Mouse (Mus musculus): Measurements from ENCODE around the gene U90926. TPM values are rescaled to one million over a fixed set of nuclear protein-coding genes. Genes with fewer than 3 reads are reported as not detected.

The U90926 gene
- not detected for polyA plus RNA-seq (2017; shearing (Covaris generic))

DNA sequence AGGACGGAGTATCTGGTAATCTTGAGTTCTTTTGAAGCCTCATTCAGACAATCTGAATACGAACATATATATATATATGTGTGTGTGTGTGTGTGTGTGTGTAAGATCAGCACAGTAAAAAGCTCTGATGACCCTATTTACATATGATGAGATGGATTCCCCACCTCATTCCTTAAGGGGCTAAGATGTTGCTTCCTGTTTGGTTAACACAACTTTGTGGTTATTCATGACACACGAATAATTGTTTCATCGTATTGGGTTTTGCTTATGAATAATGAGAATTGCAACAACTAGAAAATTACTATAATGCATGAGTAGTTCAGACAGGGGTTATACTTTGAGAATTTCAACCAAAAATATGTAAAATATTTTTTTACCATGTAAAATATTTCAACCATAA, at the start of gene U90926:
U90926 (minus strand) TSS at position 101 of the 400 bp plus-strand sequence.

DNA sequence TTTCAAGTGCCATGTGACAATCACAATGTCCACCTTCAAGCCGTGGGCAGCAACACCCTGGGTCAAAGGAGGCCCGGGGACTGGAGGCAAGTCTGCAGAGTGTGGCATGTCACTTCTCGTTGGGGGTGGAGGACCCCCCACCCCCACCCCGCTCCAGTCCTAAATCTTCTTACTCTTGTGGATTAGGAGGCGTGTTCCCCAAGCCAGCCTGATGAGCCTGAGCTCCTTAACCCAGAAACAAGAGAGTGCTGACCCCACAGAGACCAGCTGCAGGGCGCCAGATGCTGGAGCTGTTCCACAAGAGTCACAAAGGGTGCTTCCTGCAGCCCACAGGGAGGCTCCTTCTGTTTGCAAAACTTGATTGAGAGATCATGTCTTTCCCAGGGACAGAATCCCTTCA, 41.0 kb upstream of the U90926 start, which contains the start of gene Ppef2:
Ppef2 (minus strand) TSS at position 61 of the 400 bp plus-strand sequence.

Other genes starting within 250 kb of the U90926 start
- not detected for gene Odaph, start 227.9 kb downstream of the U90926 start, polyA plus RNA-seq (2017; shearing (Covaris generic))
- 3.8 TPM for gene Cdkl2, start 171.5 kb downstream of the U90926 start, polyA plus RNA-seq (2017; shearing (Covaris generic))
- 239 TPM for gene G3bp2, start 131.7 kb downstream of the U90926 start, polyA plus RNA-seq (2017; shearing (Covaris generic))
- 68.7 TPM for gene Uso1, start 77.5 kb downstream of the U90926 start, polyA plus RNA-seq (2017; shearing (Covaris generic))
- 0.27 TPM for gene Ppef2, start 40.9 kb upstream of the U90926 start, polyA plus RNA-seq (2017; shearing (Covaris generic))
- 15.3 TPM for gene Naaa, start 62.8 kb upstream of the U90926 start, polyA plus RNA-seq (2017; shearing (Covaris generic))
- 56.1 TPM for gene Sdad1, start 95.1 kb upstream of the U90926 start, polyA plus RNA-seq (2017; shearing (Covaris generic))
- gene Cxcl9, start 112.7 kb upstream of the U90926 start, polyA plus RNA-seq (2017; shearing (Covaris generic)) = 0.27 TPM
- 8.5 TPM for gene Art3, start 116.4 kb upstream of the U90926 start, polyA plus RNA-seq (2017; shearing (Covaris generic))
- 27.8 TPM for gene Cxcl10, start 133.5 kb upstream of the U90926 start, polyA plus RNA-seq (2017; shearing (Covaris generic))
- gene Nup54, start 219.8 kb upstream of the U90926 start, polyA plus RNA-seq (2017; shearing (Covaris generic)) = 50.3 TPM

All from inflammation-experienced regulatory T-cells, adult 16 weeks (primary cell).